ENCODE assay signal across 14 mouse cellular contexts in genomic region chr6:6207395-6207794, GRCm38 (mm10). TPM values are rescaled to one million over a fixed set of nuclear protein-coding genes. Genes with fewer than 3 reads are reported as not detected.
A peak's percentile ranks its signal among the peaks of the same experiment; 100 is the strongest.
DNase-seq lines count a peak whose midpoint lies in the region; ATAC-seq and TF ChIP-seq lines count a peak whose summit lies in the region.
"Had no signal": no experiment of that assay in that cellular context is flagged by ENCODE, and none has a peak within 500 bp of the region (broad histone marks: within the 10 kb centered on the region; RNA-seq: fewer than 3 reads in every experiment).

No protein-coding gene starts in this region.

- no peak overlapping the region for H3K4me2 ChIP-seq in liver, embryonic 13.5 days
- H3K4me2 ChIP-seq: embryonic facial prominence, embryonic 13.5 days; kidney, embryonic 15.5 days; neural tube, embryonic 13.5 days had no signal

- no peak overlapping the region for H3K9ac ChIP-seq in liver, embryonic 13.5 days
- H3K9ac ChIP-seq: embryonic facial prominence, embryonic 13.5 days; kidney, embryonic 15.5 days; neural tube, embryonic 13.5 days had no signal

- H3K36me3 ChIP-seq in kidney, adult 2 months (ENCODE audit: control insufficient read depth, insufficient read depth, low read length), result no peaks in the 10 kb centered on the region
- H3K36me3 ChIP-seq in liver, embryonic 13.5 days, result 0 out of 2 replicates have a peak, but pooled peaks cover 9% of the 10 kb centered on the region
- H3K36me3 ChIP-seq: embryonic facial prominence, embryonic 13.5 days; kidney, embryonic 15.5 days; neural tube, embryonic 13.5 days had no signal

- peak overlapping the region; percentile 9 for H3K27ac ChIP-seq in kidney, adult 2 months (ENCODE audit: insufficient read depth, low read depth, low read length)
- H3K27ac ChIP-seq in liver, embryonic 13.5 days, result peak overlapping the region; percentile 77
- H3K27ac ChIP-seq: embryonic facial prominence, embryonic 13.5 days; kidney, embryonic 15.5 days; layer of hippocampus, adult 2 months; neural tube, embryonic 13.5 days had no signal

- H3K4me1 ChIP-seq in kidney, adult 2 months (ENCODE audit: control insufficient read depth, insufficient read depth, low read length), result peaks cover 52% of the 10 kb centered on the region; the same call in 1 of the 2 replicates
- peaks cover 64% of the 10 kb centered on the region for H3K4me1 ChIP-seq in liver, embryonic 13.5 days (replicated peaks)
- H3K4me1 ChIP-seq: neural tube, embryonic 13.5 days had no signal

- DNase-seq in kidney, adult 2 months, result no peak
- DNase-seq in kidney, adult 8-10 months, result no peak
- peak; percentile 53 for DNase-seq in c-Kit-positive CD71-positive TER-119-positive erythroid progenitor cells, embryonic 14.5 days (ENCODE audit: low spot score)
- peak; percentile 49 for DNase-seq in liver, embryonic 13.5 days
- no peak for DNase-seq in layer of hippocampus, adult 8-10 months (ENCODE audit: low spot score in 2 of 2)
- DNase-seq in layer of hippocampus, postnatal 36 days, result no peak
- DNase-seq in left cerebral cortex, postnatal 25 days (ENCODE audit: low spot score in 2 of 2), result no peak
- DNase-seq: adrenal gland, postnatal 25 days; lung, adult 2 months had no signal

- no peaks in the 10 kb centered on the region for H3K27me3 ChIP-seq in kidney, adult 2 months (replicated peaks; ENCODE audit: control insufficient read depth, insufficient read depth, low read length)
- H3K27me3 ChIP-seq in liver, embryonic 13.5 days, result no peaks in the 10 kb centered on the region
- H3K27me3 ChIP-seq: embryonic facial prominence, embryonic 13.5 days; kidney, embryonic 15.5 days; neural tube, embryonic 13.5 days had no signal

- no peaks in the 10 kb centered on the region for H3K9me3 ChIP-seq in liver, embryonic 13.5 days (replicated peaks)
- H3K9me3 ChIP-seq: embryonic facial prominence, embryonic 13.5 days; kidney, embryonic 15.5 days; neural tube, embryonic 13.5 days had no signal

- 36% methylated on average over 1 of the region's 1 CpGs for WGBS in kidney, adult 2 months
- 12% methylated on average over 1 of the region's 1 CpGs for whole genome bisulfite sequencing in liver, embryonic 13.5 days (ENCODE audit: insufficient replicate concordance)

- intact Hi-C loops in left cerebral cortex, postnatal 25 days (cut with DNase I), result no loop called here

- no peak for TF ChIP-seq CTCF in kidney, adult 2 months (conservative IDR thresholded peaks at IDR 0.05; ENCODE audit: insufficient read depth, insufficient read length, low read depth, low read length)

- H3K4me3 ChIP-seq in kidney, adult 2 months (ENCODE audit: insufficient read depth, low read depth, low read length), result no peak overlapping the region
- H3K4me3 ChIP-seq in liver, embryonic 13.5 days (replicated peaks), result no peak overlapping the region
- H3K4me3 ChIP-seq: embryonic facial prominence, embryonic 13.5 days; kidney, embryonic 15.5 days; layer of hippocampus, adult 2 months; neural tube, embryonic 13.5 days had no signal

- ATAC-seq in liver, embryonic 13.5 days (ENCODE audit: low read depth), result peak; percentile 90
- ATAC-seq: hindbrain, embryonic 16.5 days had no signal

- no peak for TF ChIP-seq POLR2A in kidney, adult 2 months (IDR thresholded peaks at IDR 0.05; ENCODE audit: low read depth, low read length)

RNA-seq across cellular contexts. Expression of gene Slc25a13, which starts 9.6 kb away (rescaled TPM):
- polyA plus RNA-seq in kidney, adult 2 months (2012; rRNA removed), result 35.2 and 37.8 TPM in 2 replicates
- 30.1 and 40.9 TPM in 2 replicates for polyA plus RNA-seq in liver, embryonic 13.5 days (2015; fragmentation: Nextera tagmentation; extraction: Ambion mirVana)
- 1 to 10 TPM; 3.3 to 6.7 (median 4.3) TPM for total RNA-seq in layer of hippocampus, adult 8-10 months (2022)
- total RNA-seq in layer of hippocampus, postnatal 36 days (2021), result 1 to 10 TPM; 2.7 to 5.4 TPM
- total RNA-seq in left cerebral cortex, postnatal 25 days (2021), result 1 to 10 TPM; 1.6 to 2.1 TPM

Comparison
In these comparisons a context has a peak if more than half of its experiments do, and no peak if none do; other contexts are left out.
1. DNase-seq: peak in c-Kit-positive CD71-positive TER-119-positive erythroid progenitor cells, embryonic 14.5 days (single experiment) and liver, embryonic 13.5 days (single experiment); none in kidney, adult 2 months (single experiment), kidney, adult 8-10 months (0 of 2), layer of hippocampus, adult 8-10 months (0 of 2), layer of hippocampus, postnatal 36 days (0 of 2) and left cerebral cortex, postnatal 25 days (0 of 2).